Mouse (Mus musculus) G1E (cell line): ENCODE data around the gene Edem3.
"Not testable (repeated sequence)": the region's sequence is repeated elsewhere in the genome, so short reads cannot be mapped to it uniquely, and the experiment has no call there.

Experiments
- CTCF ChIP-seq: IDR thresholded peaks from 2 replicates; pipeline ENCODE4 v1.5.1; 2012; ENCODE audit warnings: low read depth, low read length, inconsistent platforms, mixed read lengths
- GATA1 ChIP-seq: IDR thresholded peaks from 2 replicates; pipeline ENCODE4 v1.6.1; 2012; ENCODE audit warnings: borderline replicate concordance, low read length, inconsistent platforms, mixed read lengths

DNA sequence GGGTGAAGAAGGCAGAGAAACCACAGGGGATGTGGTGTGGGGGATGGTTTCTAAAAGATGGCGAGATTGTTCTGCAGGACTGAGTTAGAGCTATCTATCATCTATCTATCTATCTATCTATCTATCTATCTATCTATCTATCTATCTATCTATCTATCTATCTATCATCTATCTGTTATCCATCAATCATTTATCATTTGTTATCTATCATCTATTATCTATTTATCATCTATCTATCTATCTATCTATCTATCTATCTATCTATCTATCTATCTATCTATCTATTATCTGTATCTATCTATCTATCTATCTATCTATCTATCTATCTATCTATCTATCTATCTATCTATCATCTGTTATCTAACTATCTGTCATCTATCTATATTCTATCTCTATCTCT lies 85.2 kb downstream of the Edem3 start:
- TF ChIP-seq CTCF, GATA1: not testable (repeated sequence)
